Mouse (Mus musculus) hindbrain, embryonic 14.5 days (tissue): ENCODE results near the gene Kif16b. TPM values are rescaled to one million over a fixed set of nuclear protein-coding genes. Genes with fewer than 3 reads are reported as not detected.

Experiments
- ATAC-seq: fragments of 200-750 bp; cut with Nextera tagmentation; 2 replicates; pipeline ENCODE4 v1.8.0; 2017; ENCODE audit warnings: moderate number of reproducible peaks, mild to moderate bottlenecking, moderate TSS enrichment, moderate library complexity; ENCODE audit not compliant: low FRiP score
- DNase-seq: peaks from one replicate; pipeline ENCODE4 v3.0.0-alpha.2; 2015; ENCODE audit warnings: low spot score
- H3K27ac ChIP-seq: fragments of 300-500 bp; sonication (generic); 2 replicates; pipeline ENCODE4 v1.5.1; 2014; ENCODE audit warnings: mild to moderate bottlenecking, moderate library complexity
- H3K27me3 ChIP-seq: fragments of 300-500 bp; sonication (generic); 2 replicates; pipeline ENCODE4 v1.6.1; 2014; ENCODE audit warnings: mild to moderate bottlenecking, low read length, mixed read lengths; ENCODE audit not compliant: control insufficient read depth, insufficient read depth
- H3K36me3 ChIP-seq: fragments of 300-500 bp; sonication (generic); replicated peaks from 2 replicates; pipeline ENCODE4 v1.6.1; 2014; ENCODE audit not compliant: control insufficient read depth, insufficient read depth
- H3K4me1 ChIP-seq: fragments of 300-500 bp; sonication (generic); replicated peaks from 2 replicates; pipeline ENCODE4 v1.6.1; 2014; ENCODE audit warnings: antibody characterized with exemption, low read length, mixed read lengths; ENCODE audit not compliant: control insufficient read depth, insufficient read depth
- H3K4me2 ChIP-seq: fragments of 300-500 bp; sonication (generic); replicated peaks from 2 replicates; pipeline ENCODE4 v1.6.1; 2014; ENCODE audit warnings: mild to moderate bottlenecking, moderate library complexity
- H3K4me3 ChIP-seq: fragments of 300-500 bp; sonication (generic); replicated peaks from 2 replicates; pipeline ENCODE4 v1.5.1; 2014; ENCODE audit warnings: mild to moderate bottlenecking, low read length
- H3K9ac ChIP-seq: fragments of 300-500 bp; sonication (generic); 2 replicates; pipeline ENCODE4 v1.6.1; 2014
- H3K9me3 ChIP-seq: fragments of 300-500 bp; sonication (generic); 2 replicates; pipeline ENCODE4 v1.6.1; 2016; ENCODE audit warnings: low read length; ENCODE audit not compliant: control insufficient read depth
- WGBS: fragments of 180-500 bp; shearing (Covaris S2); extraction: QIAGEN DNeasy Blood & Tissue Kit; methylation state at CpG from one replicate; pipeline ENCODE4 v1.1.7; 2014; 5-methylcytosine and 5-hydroxymethylcytosine counted together
- polyA plus RNA-seq: library from polyadenylated mRNA; unstranded; fragments of >200 nt; fragmentation: Nextera tagmentation; extraction: Ambion mirVana; gene quantifications from 2 replicates; pipeline ENCODE4 v1.2.1, GENCODE M21; 2014

Kif16b gene
- polyA plus RNA-seq, 1 experiment from 2014 or later = 4.5 TPM

DNA sequence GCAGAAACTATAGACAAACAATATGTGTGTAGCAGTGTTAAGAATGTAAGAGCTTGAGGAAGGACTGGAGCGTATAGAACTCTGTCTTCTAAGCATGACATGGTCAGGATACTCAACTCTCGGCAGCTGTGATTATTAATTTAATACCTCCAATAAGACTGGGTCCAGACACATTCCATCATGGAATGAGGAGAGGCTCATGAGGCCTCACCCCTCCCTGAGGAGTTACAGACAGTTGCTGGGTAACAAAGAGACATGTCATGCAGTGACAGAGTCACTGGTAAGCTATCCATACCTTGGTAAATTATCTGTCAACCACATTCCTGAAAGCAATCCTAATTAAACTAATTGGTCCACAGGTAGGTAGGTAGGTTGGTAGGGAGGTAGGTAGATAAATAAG lies 277.1 kb downstream of the Kif16b start:
- Histone ChIP-seq H3K4me2 (no peak overlapping the region), H3K9me3 (no peaks in the 10 kb centered on the region), H3K27me3 (no peaks in the 10 kb centered on the region), H3K36me3 (no peaks in the 10 kb centered on the region), H3K4me1 (no peaks in the 10 kb centered on the region), H3K4me3 (no peak overlapping the region), H3K27ac (no peak overlapping the region), H3K9ac (no peak overlapping the region)
- no peak for DNase-seq
- ATAC-seq = no peak
- WGBS = 85% methylated on average over 2 of the region's 2 CpGs

DNA sequence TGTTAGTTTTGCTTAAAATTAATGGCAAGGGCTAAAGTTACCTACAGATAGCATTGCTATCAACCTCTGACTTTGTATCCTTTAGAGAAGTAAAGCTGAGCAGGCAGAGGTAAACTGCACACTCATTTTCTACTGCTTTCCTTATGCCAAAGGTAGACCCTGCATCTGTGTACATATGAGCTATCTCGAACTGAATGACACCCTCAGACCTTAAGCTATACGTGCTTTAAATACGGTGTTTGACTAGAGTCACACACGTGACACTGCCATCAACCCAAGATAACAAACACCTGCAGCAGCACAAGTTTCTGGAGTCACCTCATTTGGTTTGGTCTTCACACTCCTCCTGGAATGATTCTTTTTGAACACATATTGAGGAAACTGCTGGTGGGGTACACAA lies 280.2 kb downstream of the Kif16b start:
- ATAC-seq (no peak), DNase-seq (no peak)
- Histone ChIP-seq H3K27ac (no peak overlapping the region), H3K4me1 (no peaks in the 10 kb centered on the region), H3K36me3 (no peaks in the 10 kb centered on the region), H3K27me3 (no peaks in the 10 kb centered on the region), H3K4me2 (no peak overlapping the region), H3K9me3 (0 out of 2 replicates have a peak, but pooled peaks cover under 1% of the 10 kb centered on the region), H3K4me3 (no peak overlapping the region), H3K9ac (no peak overlapping the region)
- WGBS = 96% methylated on average over 4 of the region's 4 CpGs

DNA sequence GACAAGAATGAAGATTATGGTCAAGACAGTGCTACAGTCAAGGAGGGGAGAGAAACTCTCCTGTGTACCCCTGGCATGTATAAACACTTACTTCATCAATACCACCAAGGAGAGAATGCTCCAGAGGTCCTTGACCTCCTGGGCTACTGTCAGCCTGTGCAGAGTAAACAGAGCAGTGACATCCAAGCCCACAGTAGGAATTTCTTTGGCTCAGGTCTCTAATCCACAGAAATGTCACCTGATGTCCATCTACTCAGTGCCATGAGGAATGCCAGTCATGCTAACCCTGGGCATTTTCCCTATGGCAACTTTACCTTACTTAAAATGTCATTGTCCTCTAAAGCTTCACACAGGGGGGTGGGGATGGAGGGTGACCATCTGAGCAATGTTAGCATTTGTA lies 281.4 kb downstream of the Kif16b start:
- Histone ChIP-seq H3K27me3 (no peaks in the 10 kb centered on the region), H3K4me3 (no peak overlapping the region), H3K36me3 (no peaks in the 10 kb centered on the region), H3K9ac (no peak overlapping the region), H3K4me1 (no peaks in the 10 kb centered on the region), H3K9me3 (0 out of 2 replicates have a peak, but pooled peaks cover 2% of the 10 kb centered on the region), H3K4me2 (no peak overlapping the region), H3K27ac (no peak overlapping the region)
- DNase-seq (no peak), ATAC-seq (no peak)

DNA sequence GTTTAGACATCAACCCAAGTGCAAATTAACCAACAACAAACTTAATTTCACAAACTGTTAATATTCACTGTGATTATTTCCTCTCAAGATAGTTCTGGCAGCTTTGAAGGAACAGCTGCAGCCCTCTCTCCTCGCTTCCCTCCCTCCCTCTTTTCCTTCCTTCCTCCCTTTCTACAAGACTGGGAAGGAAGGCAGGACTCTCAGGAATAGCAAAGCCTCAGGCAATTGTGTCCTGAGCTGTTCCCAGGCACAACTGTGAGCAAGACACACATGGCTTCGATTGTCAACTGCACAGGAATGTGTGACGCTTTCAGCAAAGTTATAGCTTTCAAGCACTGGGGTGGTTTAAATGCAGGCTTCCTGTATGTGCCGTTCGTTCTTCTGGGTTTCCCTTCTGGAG lies 286.8 kb downstream of the Kif16b start:
- 78% methylated on average over 5 of the region's 5 CpGs for WGBS
- H3K4me2 ChIP-seq = no peak overlapping the region
- H3K4me1 ChIP-seq = no peaks in the 10 kb centered on the region
- H3K9ac ChIP-seq = no peak overlapping the region
- 0 out of 2 replicates have a peak, but pooled peaks cover 2% of the 10 kb centered on the region for H3K9me3 ChIP-seq
- DNase-seq = no peak
- ATAC-seq = no peak
- H3K36me3 ChIP-seq = no peaks in the 10 kb centered on the region
- no peak overlapping the region for H3K27ac ChIP-seq
- H3K4me3 ChIP-seq = no peak overlapping the region
- H3K27me3 ChIP-seq = no peaks in the 10 kb centered on the region

DNA sequence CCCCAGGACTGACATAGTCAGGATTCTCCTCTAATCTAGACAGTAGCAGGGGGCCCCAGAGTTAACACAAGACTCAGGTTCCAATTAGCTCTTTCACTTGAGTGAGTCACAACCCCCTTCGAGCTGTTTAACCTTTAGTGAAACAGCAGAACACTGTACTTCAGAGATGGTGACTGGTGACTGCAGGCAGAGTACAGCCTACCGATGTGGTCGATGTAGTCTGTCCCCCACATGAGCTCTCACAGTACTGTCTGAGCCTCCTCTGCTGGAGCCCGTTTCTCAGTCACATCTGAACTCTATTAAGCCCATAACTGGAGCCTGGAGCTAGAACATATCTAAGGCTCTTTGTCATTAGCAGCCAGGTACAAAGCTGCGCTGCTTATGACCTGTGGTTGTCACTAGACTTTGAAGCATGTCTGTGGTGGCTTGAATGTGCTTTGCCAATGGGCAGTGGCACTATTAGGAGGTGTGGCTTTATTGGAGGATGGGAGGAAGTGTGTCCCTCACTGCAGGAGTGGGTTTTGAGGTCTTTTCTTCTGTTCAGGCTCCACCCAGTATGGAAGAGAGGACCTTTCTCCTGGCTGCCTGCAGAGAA lies 288.9 kb downstream of the Kif16b start:
- 80% methylated on average over 5 of the region's 5 CpGs for WGBS
- H3K4me1 ChIP-seq = no peaks in the 10 kb centered on the region
- ATAC-seq (no peak), DNase-seq (no peak)
- H3K27me3 ChIP-seq = no peaks in the 10 kb centered on the region
- H3K36me3 ChIP-seq = no peaks in the 10 kb centered on the region
- no peak overlapping the region for H3K4me2 ChIP-seq
- H3K9me3 ChIP-seq = 0 out of 2 replicates have a peak, but pooled peaks cover 2% of the 10 kb centered on the region
- no peak overlapping the region for H3K27ac ChIP-seq
- H3K9ac ChIP-seq = no peak overlapping the region
- H3K4me3 ChIP-seq = no peak overlapping the region

DNA sequence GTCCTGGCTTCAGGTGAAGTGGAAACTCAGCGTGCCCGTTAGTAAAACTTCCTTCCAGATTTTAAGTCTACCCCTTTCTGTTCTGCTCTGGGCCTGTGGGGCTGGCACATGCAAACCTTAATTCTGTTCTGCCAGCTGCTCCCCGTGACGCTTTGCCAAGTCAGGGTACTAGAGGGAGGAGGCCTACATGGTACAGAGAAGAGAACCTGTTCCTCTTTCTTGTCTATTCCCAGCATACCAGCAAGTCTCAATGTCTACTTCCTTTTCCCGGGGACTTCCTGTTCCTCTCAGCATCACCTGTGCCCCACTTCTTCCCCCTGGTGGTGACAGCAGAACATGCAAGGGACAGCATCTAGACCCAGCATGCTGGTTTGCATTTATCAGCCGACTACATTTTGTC lies 290.2 kb downstream of the Kif16b start:
- no peak overlapping the region for H3K4me2 ChIP-seq
- peak; percentile 31; the same call in 1 of the 2 replicates for ATAC-seq

DNA sequence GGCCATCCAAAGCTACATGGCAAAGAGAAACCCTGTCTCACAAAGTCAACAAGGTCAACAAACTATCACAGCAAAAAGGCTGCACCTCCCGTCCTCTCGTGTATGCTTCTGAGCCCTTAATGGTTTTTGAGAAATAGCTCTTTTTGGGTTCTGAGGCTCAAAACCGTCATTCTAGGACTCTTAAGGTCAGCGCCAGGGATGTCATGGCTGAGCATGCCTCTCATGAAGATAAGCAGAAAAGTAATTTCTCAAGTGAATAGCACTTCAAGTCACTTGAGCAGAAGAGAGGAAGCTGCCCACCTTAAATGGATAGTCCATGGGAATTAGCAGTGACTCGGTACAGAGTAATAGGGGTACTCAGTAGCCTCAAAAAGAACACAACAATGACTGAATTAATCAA lies 291.1 kb downstream of the Kif16b start:
- Histone ChIP-seq H3K36me3 (no peaks in the 10 kb centered on the region), H3K27me3 (no peaks in the 10 kb centered on the region), H3K9ac (no peak overlapping the region), H3K4me2 (no peak overlapping the region), H3K4me3 (no peak overlapping the region), H3K9me3 (no peaks in the 10 kb centered on the region), H3K27ac (no peak overlapping the region), H3K4me1 (no peaks in the 10 kb centered on the region)
- 95% methylated on average over 5 of the region's 5 CpGs for WGBS
- DNase-seq (no peak), ATAC-seq (no peak)

More for the DNA sequence above, 290.2 kb downstream of the Kif16b start:
- Histone ChIP-seq H3K9me3 (0 out of 2 replicates have a peak, but pooled peaks cover 2% of the 10 kb centered on the region), H3K27ac (no peak overlapping the region), H3K4me1 (no peaks in the 10 kb centered on the region), H3K9ac (no peak overlapping the region), H3K36me3 (no peaks in the 10 kb centered on the region), H3K4me3 (no peak overlapping the region), H3K27me3 (no peaks in the 10 kb centered on the region)
- WGBS = 70% methylated on average over 6 of the region's 6 CpGs
- no peak for DNase-seq

DNA sequence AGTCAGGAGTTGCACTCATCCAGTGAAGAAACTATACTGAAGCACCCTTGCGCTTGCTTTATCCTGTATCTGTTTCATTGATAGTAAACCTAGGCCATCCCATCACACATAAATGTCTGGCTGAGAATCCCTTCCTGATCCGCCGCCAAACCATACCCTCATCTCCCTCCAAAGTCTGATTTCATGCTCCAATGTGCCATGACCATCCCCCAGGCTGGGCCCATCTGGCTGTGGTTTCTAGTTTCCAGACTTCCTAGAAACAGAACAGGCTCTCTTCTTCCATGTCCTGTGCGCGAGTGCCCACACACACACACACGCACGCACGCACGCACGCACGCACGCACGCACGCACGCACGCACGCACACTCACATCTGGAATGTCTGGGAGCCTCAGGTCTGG lies 292.6 kb downstream of the Kif16b start:
- peak overlapping the region; percentile 6; the same call in 1 of the 2 replicates for H3K27ac ChIP-seq
- H3K36me3 ChIP-seq = no peaks in the 10 kb centered on the region
- peak; percentile 46; the same call in 1 of the 2 replicates for ATAC-seq

DNA sequence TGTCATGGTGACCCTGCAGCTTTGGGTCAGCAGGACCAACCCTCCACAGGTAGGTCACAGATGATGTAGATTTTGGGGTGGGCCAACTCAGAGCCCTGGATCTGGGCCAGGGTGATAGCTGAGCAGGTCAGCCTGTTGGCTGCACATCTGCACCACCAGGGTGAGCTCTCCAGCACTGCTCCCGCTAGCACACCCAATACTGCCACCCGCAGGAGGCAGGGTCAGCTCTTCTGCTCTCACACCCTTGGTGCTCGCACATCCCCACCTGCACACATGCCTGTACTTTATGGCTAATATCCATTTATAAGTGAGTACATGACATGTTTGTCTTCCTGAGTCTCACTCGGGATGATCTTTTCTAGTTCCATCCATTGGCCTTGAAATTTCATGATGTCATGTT lies 296.6 kb downstream of the Kif16b start:
- Histone ChIP-seq H3K36me3 (no peaks in the 10 kb centered on the region), H3K9me3 (no peaks in the 10 kb centered on the region), H3K27ac (no peak overlapping the region), H3K4me3 (no peak overlapping the region), H3K9ac (no peak overlapping the region), H3K27me3 (no peaks in the 10 kb centered on the region), H3K4me1 (no peaks in the 10 kb centered on the region), H3K4me2 (no peak overlapping the region)
- ATAC-seq (no peak), DNase-seq (no peak)
- WGBS = 79% methylated on average over 4 of the region's 4 CpGs

More for the DNA sequence above, 292.6 kb downstream of the Kif16b start:
- Histone ChIP-seq H3K9ac (no peak overlapping the region), H3K4me3 (no peak overlapping the region), H3K4me1 (no peaks in the 10 kb centered on the region), H3K9me3 (no peaks in the 10 kb centered on the region), H3K4me2 (no peak overlapping the region), H3K27me3 (no peaks in the 10 kb centered on the region)
- 72% methylated on average over 17 of the region's 17 CpGs for WGBS
- peak; percentile 61 for DNase-seq

DNA sequence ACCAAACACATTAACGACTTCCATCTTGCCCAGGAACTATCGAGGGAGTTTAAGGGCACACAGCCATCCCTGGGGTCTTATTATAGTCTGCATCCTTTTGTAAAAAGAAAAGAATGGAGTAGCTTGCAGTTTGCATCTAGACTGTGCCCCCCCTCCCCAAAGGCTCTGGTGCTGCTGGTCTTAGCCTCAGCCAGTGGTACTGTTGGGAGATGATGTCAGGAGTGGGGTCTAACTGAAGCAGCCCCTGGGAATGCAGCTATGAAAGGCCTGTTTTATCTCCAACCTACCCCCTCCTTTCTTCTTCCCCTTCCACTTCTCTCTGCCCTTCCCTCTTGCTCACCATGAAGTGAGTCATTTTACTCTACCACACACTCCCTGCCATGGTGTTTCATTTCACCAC lies 298.1 kb downstream of the Kif16b start:
- Histone ChIP-seq H3K4me1 (no peaks in the 10 kb centered on the region), H3K36me3 (no peaks in the 10 kb centered on the region), H3K9ac (no peak overlapping the region), H3K27me3 (no peaks in the 10 kb centered on the region), H3K9me3 (no peaks in the 10 kb centered on the region), H3K4me2 (no peak overlapping the region), H3K4me3 (no peak overlapping the region), H3K27ac (no peak overlapping the region)
- DNase-seq (no peak), ATAC-seq (no peak)
- WGBS = 69% methylated on average over 2 of the region's 2 CpGs
